20 mouse cellular contexts compared by ENCODE assay signal in genomic region chr4:138817736-138818135, GRCm38 (mm10). TPM values are rescaled to one million over a fixed set of nuclear protein-coding genes. Genes with fewer than 3 reads are reported as not detected.
DNase-seq lines count a peak whose midpoint lies in the region; ATAC-seq and TF ChIP-seq lines count a peak whose summit lies in the region.
"Had no signal": no experiment of that assay in that cellular context is flagged by ENCODE, and none has a peak within 500 bp of the region (broad histone marks: within the 10 kb centered on the region; RNA-seq: fewer than 3 reads in every experiment).

No protein-coding gene starts in this region.

- no peak overlapping the region for H3K9ac ChIP-seq in stomach, postnatal 0 days (ENCODE audit: low read length)
- H3K9ac ChIP-seq: embryonic facial prominence, embryonic 12.5 days; hindbrain, embryonic 13.5 days; liver, embryonic 12.5 days; neural tube, embryonic 12.5 days had no signal

- 72% methylated on average over 6 of the region's 6 CpGs for WGBS in stomach, postnatal 0 days

- no peaks in the 10 kb centered on the region for H3K36me3 ChIP-seq in stomach, postnatal 0 days (ENCODE audit: control insufficient read depth, insufficient read depth, low read length)
- H3K36me3 ChIP-seq: embryonic facial prominence, embryonic 12.5 days; forebrain, embryonic 10.5 days; hindbrain, embryonic 13.5 days; liver, embryonic 12.5 days; neural tube, embryonic 12.5 days had no signal

- H3K4me2 ChIP-seq in stomach, postnatal 0 days (replicated peaks; ENCODE audit: low read depth): no peak overlapping the region
- H3K4me2 ChIP-seq: embryonic facial prominence, embryonic 12.5 days; hindbrain, embryonic 13.5 days; liver, embryonic 12.5 days; neural tube, embryonic 12.5 days had no signal

- no peak overlapping the region for H3K4me3 ChIP-seq in stomach, postnatal 0 days (ENCODE audit: low read depth, low read length)
- H3K4me3 ChIP-seq: embryonic facial prominence, embryonic 12.5 days; forebrain, embryonic 10.5 days; hindbrain, embryonic 13.5 days; liver, embryonic 12.5 days; neural tube, embryonic 12.5 days had no signal

- TF ChIP-seq CTCF in stomach, postnatal 0 days (IDR thresholded peaks at IDR 0.05; ENCODE audit: low read depth): no peak

- H3K9me3 ChIP-seq in stomach, postnatal 0 days (ENCODE audit: control insufficient read depth, low read length): no peaks in the 10 kb centered on the region
- H3K9me3 ChIP-seq: hindbrain, embryonic 13.5 days; liver, embryonic 12.5 days had no signal

- H3K27ac ChIP-seq in stomach, postnatal 0 days (replicated peaks): no peak overlapping the region
- H3K27ac ChIP-seq: embryonic facial prominence, embryonic 12.5 days; forebrain, embryonic 10.5 days; hindbrain, embryonic 13.5 days; liver, embryonic 12.5 days; macrophage; neural tube, embryonic 12.5 days had no signal

- DNase-seq in heart, postnatal 14 days: peak; percentile 26 to 41
- no peak for DNase-seq in heart, adult 8-10 months (ENCODE audit: low spot score)
- peak; percentile 21 for DNase-seq in ZHBTc4 (ENCODE audit: low read depth, low spot score)
- peak; percentile 33 for DNase-seq in kidney, postnatal 10 days
- no peak for DNase-seq in stomach, postnatal 0 days (ENCODE audit: low spot score)
- DNase-seq in frontal cortex, postnatal 14 days (ENCODE audit: low spot score in 2 of 2): no peak
- no peak for DNase-seq in thymus, postnatal 14 days
- DNase-seq: layer of hippocampus, postnatal 36 days; left cerebral cortex, postnatal 4 days had no signal

- intact Hi-C loops in heart, postnatal 14 days (cut with DNase I): no loop called here

- TF ChIP-seq EP300 in stomach, postnatal 0 days (optimal IDR thresholded peaks at IDR 0.05): no peak

- H3K4me1 ChIP-seq in stomach, postnatal 0 days (replicated peaks; ENCODE audit: control insufficient read depth, insufficient read depth): no peaks in the 10 kb centered on the region
- H3K4me1 ChIP-seq: hindbrain, embryonic 13.5 days; liver, embryonic 12.5 days; neural tube, embryonic 12.5 days had no signal

- H3K27me3 ChIP-seq in stomach, postnatal 0 days (ENCODE audit: control insufficient read depth, insufficient read depth, low read length): no peaks in the 10 kb centered on the region
- H3K27me3 ChIP-seq: embryonic facial prominence, embryonic 12.5 days; hindbrain, embryonic 13.5 days; neural tube, embryonic 12.5 days; Patski had no signal

- ATAC-seq in stomach, postnatal 0 days (ENCODE audit: low FRiP score, low TSS enrichment): 0 out of 2 replicates have a peak, but pooled peaks have one; percentile 24
- ATAC-seq: intestine, postnatal 0 days; liver, embryonic 12.5 days; midbrain, embryonic 16.5 days; Patski had no signal

RNA-seq across cellular contexts. Expression of gene Pla2g2d, which starts 42.2 kb away (rescaled TPM):
- total RNA-seq in heart, postnatal 14 days (2021): under 1 TPM in 1 of 2 experiments, not detected in 1; 0.17 TPM
- total RNA-seq in heart, adult 8-10 months (2022): 1 to 10 TPM in 2 of 4 experiments, under 1 TPM in 1, not detected in 1; 0.44 to 1.9 (median 1.2) TPM
- polyA plus RNA-seq in stomach, postnatal 0 days (2015; fragmentation: Nextera tagmentation; extraction: Ambion mirVana): 0.21 and 0.27 TPM in 2 replicates
- total RNA-seq: left cerebral cortex, postnatal 4 days had no signal
- polyA plus RNA-seq: macrophage had no signal

RNA-seq across cellular contexts. Expression of gene Pla2g5, which starts 45.5 kb away (rescaled TPM):
- total RNA-seq in heart, postnatal 14 days (2021): 10 to 100 TPM; 22.4 to 30.4 TPM
- 10 to 100 TPM; 32.9 to 44.0 (median 38.3) TPM for total RNA-seq in heart, adult 8-10 months (2022)
- 0.28 and 0.34 TPM in 2 replicates for polyA plus RNA-seq in stomach, postnatal 0 days (2015; fragmentation: Nextera tagmentation; extraction: Ambion mirVana)
- polyA plus RNA-seq: liver, embryonic 12.5 days; neural tube, embryonic 12.5 days had no signal

RNA-seq across cellular contexts. Expression of gene Gm13030, which starts 56.0 kb away (rescaled TPM):
- not detected for total RNA-seq in heart, postnatal 14 days (2021)
- total RNA-seq in heart, adult 8-10 months (2022): not detected
- not detected in 2 replicates for polyA plus RNA-seq in stomach, postnatal 0 days (2015; fragmentation: Nextera tagmentation; extraction: Ambion mirVana)
- total RNA-seq: layer of hippocampus, postnatal 36 days; left cerebral cortex, postnatal 4 days had no signal
- polyA plus RNA-seq: embryonic facial prominence, embryonic 12.5 days; forebrain, embryonic 10.5 days; gonadal fat pad, adult 2 months; hindbrain, embryonic 13.5 days; intestine, postnatal 0 days; liver, embryonic 12.5 days; macrophage; midbrain, embryonic 16.5 days; neural tube, embryonic 12.5 days; Patski; stomach, embryonic 16.5 days had no signal

Comparison
In these comparisons a context has a peak if more than half of its experiments do, and no peak if none do; other contexts are left out.
1. DNase-seq: peak in heart, postnatal 14 days (2 of 2), ZHBTc4 (single experiment) and kidney, postnatal 10 days (single experiment); none in heart, adult 8-10 months (single experiment), stomach, postnatal 0 days (single experiment), frontal cortex, postnatal 14 days (0 of 2) and thymus, postnatal 14 days (single experiment).